Mouse (Mus musculus) lung, postnatal 0 days (tissue): ENCODE measurements around the gene Rnf227. TPM values are rescaled to one million over a fixed set of nuclear protein-coding genes. Genes with fewer than 3 reads are reported as not detected.

Experiments
- ATAC-seq: fragments of 200-750 bp; cut with Nextera tagmentation; 2 replicates; pipeline ENCODE4 v1.8.0; 2017; ENCODE audit warnings: moderate library complexity
- DNase-seq: peaks from one replicate; pipeline ENCODE4 v3.0.0-alpha.2; 2016; ENCODE audit warnings: low spot score
- H3K27ac ChIP-seq: fragments of 300-500 bp; sonication (generic); 2 replicates; pipeline ENCODE4 v1.5.1; 2014; ENCODE audit warnings: antibody characterized with exemption, mild to moderate bottlenecking, low read length, mixed read lengths
- H3K27me3 ChIP-seq: fragments of 300-500 bp; sonication (generic); replicated peaks from 2 replicates; pipeline ENCODE4 v1.6.1; 2014; ENCODE audit warnings: low read length, mixed read lengths; ENCODE audit not compliant: insufficient read depth
- H3K36me3 ChIP-seq: fragments of 300-500 bp; sonication (generic); 2 replicates; pipeline ENCODE4 v1.6.1; 2014; ENCODE audit warnings: low read length, mixed read lengths; ENCODE audit not compliant: insufficient read depth
- H3K4me1 ChIP-seq: fragments of 300-500 bp; sonication (generic); 2 replicates; pipeline ENCODE4 v1.6.1; 2014; ENCODE audit warnings: antibody characterized with exemption, low read depth, low read length, mixed read lengths; ENCODE audit not compliant: insufficient read depth
- H3K4me2 ChIP-seq: fragments of 300-500 bp; sonication (generic); replicated peaks from 2 replicates; pipeline ENCODE4 v1.6.1; 2014; ENCODE audit warnings: low read depth, mild to moderate bottlenecking, low read length, moderate library complexity, mixed read lengths
- H3K4me3 ChIP-seq: fragments of 300-500 bp; sonication (generic); 2 replicates; pipeline ENCODE4 v1.5.1; 2014; ENCODE audit warnings: low read depth, low read length
- H3K9ac ChIP-seq: fragments of 300-500 bp; sonication (generic); replicated peaks from 2 replicates; pipeline ENCODE4 v1.6.1; 2014; ENCODE audit warnings: low read depth, mild to moderate bottlenecking
- H3K9me3 ChIP-seq: fragments of 300-500 bp; sonication (generic); 2 replicates; pipeline ENCODE4 v1.6.1; 2016; ENCODE audit warnings: low read length, mixed read lengths
- CTCF ChIP-seq: IDR thresholded peaks from 2 replicates; pipeline ENCODE4 v1.5.1; 2016; ENCODE audit warnings: antibody characterized with exemption, mild to moderate bottlenecking
- EP300 ChIP-seq: IDR thresholded peaks from 2 replicates; pipeline ENCODE4 v1.6.1; 2016; ENCODE audit warnings: antibody characterized with exemption, mild to moderate bottlenecking, control low read depth
- WGBS: fragments of 180-500 bp; shearing (Covaris S2); extraction: QIAGEN DNeasy Blood & Tissue Kit; methylation state at CpG from one replicate; pipeline ENCODE4 v1.1.7; 2014; 5-methylcytosine and 5-hydroxymethylcytosine counted together
- polyA plus RNA-seq: library from polyadenylated mRNA; unstranded; fragments of >200 nt; fragmentation: Nextera tagmentation; extraction: Ambion mirVana; gene quantifications from 2 replicates; pipeline ENCODE4 v1.2.1, GENCODE M21; 2015

Rnf227 gene
- polyA plus RNA-seq, 1 experiment from 2014 or later, result 5.7 TPM

- Histone ChIP-seq H3K4me2 (no peak overlapping the region), H3K4me1 (no peaks in the 10 kb centered on the region), H3K36me3 (no peaks in the 10 kb centered on the region), H3K27me3 (no peaks in the 10 kb centered on the region), H3K4me3 (no peak overlapping the region), H3K9ac (no peak overlapping the region), H3K27ac (no peak overlapping the region), H3K9me3 (no peaks in the 10 kb centered on the region)
- 0 out of 2 replicates have a peak, but pooled peaks have one; percentile 23 for TF ChIP-seq EP300
- TF ChIP-seq CTCF, result peak; percentile 81
- 46% methylated on average over 10 of the region's 10 CpGs for WGBS
- ATAC-seq (0 out of 2 replicates have a peak, but pooled peaks have one; percentile 3), DNase-seq (peak; percentile 84)
These were observed 50.3 kb downstream of the Rnf227 start for GRCm38 (mm10) chr11:69390400-69391034.

Other genes with a start within 250 kb of the Rnf227 start
- 16.6 and 30.0 TPM in 2 replicates for gene Per1, start 245.2 kb upstream of the Rnf227 start, polyA plus RNA-seq
- gene Hes7, start 220.1 kb upstream of the Rnf227 start, polyA plus RNA-seq, result 0.38 and 0.49 TPM in 2 replicates
- 0.42 and 0.50 TPM in 2 replicates for gene 9130213A22Rik, start 217.9 kb upstream of the Rnf227 start, polyA plus RNA-seq
- 0.13 and 0.44 TPM in 2 replicates for gene Aloxe3, start 214.6 kb upstream of the Rnf227 start, polyA plus RNA-seq
- not detected in 2 replicates for gene Alox12b, start 183.5 kb upstream of the Rnf227 start, polyA plus RNA-seq
- 0.04 and 0.08 TPM in 2 replicates for gene Alox8, start 142.6 kb upstream of the Rnf227 start, polyA plus RNA-seq
- 0.04 TPM in 1 of 2 replicates, not detected in the other for gene Gucy2e, start 103.4 kb upstream of the Rnf227 start, polyA plus RNA-seq
- 5.0 and 5.5 TPM in 2 replicates for gene Cntrob, start 16.7 kb upstream of the Rnf227 start, polyA plus RNA-seq
- gene Trappc1, start 16.5 kb upstream of the Rnf227 start, polyA plus RNA-seq, result 109 TPM in 2 replicates
- 0.86 and 0.93 TPM in 2 replicates for gene Kcnab3, start 14.2 kb upstream of the Rnf227 start, polyA plus RNA-seq
- gene Chd3, start 28.9 kb downstream of the Rnf227 start, polyA plus RNA-seq, result 29.9 and 38.4 TPM in 2 replicates
- gene Naa38, start 55.0 kb downstream of the Rnf227 start, polyA plus RNA-seq, result 126 and 142 TPM in 2 replicates
- 16.3 and 16.5 TPM in 2 replicates for gene Cyb5d1, start 55.2 kb downstream of the Rnf227 start, polyA plus RNA-seq
- gene Tmem88, start 57.8 kb downstream of the Rnf227 start, polyA plus RNA-seq, result 96.5 and 101 TPM in 2 replicates
- gene Kdm6b, start 73.2 kb downstream of the Rnf227 start, polyA plus RNA-seq, result 29.4 and 34.9 TPM in 2 replicates
- 1.3 and 2.2 TPM in 2 replicates for gene Dnah2, start 208.6 kb downstream of the Rnf227 start, polyA plus RNA-seq
- 0.80 and 1.0 TPM in 2 replicates for gene Efnb3, start 219.7 kb downstream of the Rnf227 start, polyA plus RNA-seq
- gene Wrap53, start 239.8 kb downstream of the Rnf227 start, polyA plus RNA-seq, result 13.8 and 14.3 TPM in 2 replicates
- 39.8 and 50.6 TPM in 2 replicates for gene Trp53, start 239.9 kb downstream of the Rnf227 start, polyA plus RNA-seq